Mouse (Mus musculus): Measurements from ENCODE around the gene Exosc7.

Gene Exosc7

GRCm38 (mm10) chr9:123112805-123113521 lies at the start of gene Exosc7, which contains the start of gene Zdhhc3:
Exosc7 (plus strand) TSS chr9:123113215.
Zdhhc3 (minus strand) TSS chr9:123113205.
- peak; percentile 84 to 94 for DNase-seq (ENCODE audit: low spot score in 2 of 2)

GRCm38 (mm10) chr9:123079149-123079548 lies 33.9 kb upstream of the Exosc7 start:
- DNase-seq (ENCODE audit: low spot score in 2 of 2) = no peak

DNA sequence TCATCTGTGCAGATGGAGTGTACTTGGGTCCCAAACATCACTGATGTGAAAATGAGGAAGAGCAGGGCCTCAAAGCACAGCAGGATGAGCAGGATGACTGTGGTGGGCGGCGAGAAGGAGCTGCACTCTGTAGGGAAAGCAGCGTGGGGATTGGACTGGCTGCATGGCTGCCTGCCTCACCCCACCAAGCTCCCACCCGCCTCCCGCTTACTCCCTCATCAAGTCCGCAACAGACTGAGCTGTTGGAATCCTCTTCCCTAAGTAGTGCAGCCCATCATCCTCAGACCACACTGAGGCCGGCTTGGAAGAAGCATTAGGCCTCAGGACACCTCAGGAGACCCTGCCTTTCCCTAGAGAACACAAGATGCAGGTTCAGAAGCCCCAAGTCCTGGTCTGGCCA lies 32.7 kb upstream of the Exosc7 start:
- DNase-seq (ENCODE audit: low spot score in 2 of 2) = no peak

- DNase-seq (ENCODE audit: low spot score in 2 of 2) = no peak
Observed at GRCm38 (mm10) chr9:123080796-123081195, 32.2 kb upstream of the Exosc7 start.

GRCm38 (mm10) chr9:123085373-123085772 lies 27.6 kb upstream of the Exosc7 start:
- no peak for DNase-seq (ENCODE audit: low spot score in 2 of 2)

DNA sequence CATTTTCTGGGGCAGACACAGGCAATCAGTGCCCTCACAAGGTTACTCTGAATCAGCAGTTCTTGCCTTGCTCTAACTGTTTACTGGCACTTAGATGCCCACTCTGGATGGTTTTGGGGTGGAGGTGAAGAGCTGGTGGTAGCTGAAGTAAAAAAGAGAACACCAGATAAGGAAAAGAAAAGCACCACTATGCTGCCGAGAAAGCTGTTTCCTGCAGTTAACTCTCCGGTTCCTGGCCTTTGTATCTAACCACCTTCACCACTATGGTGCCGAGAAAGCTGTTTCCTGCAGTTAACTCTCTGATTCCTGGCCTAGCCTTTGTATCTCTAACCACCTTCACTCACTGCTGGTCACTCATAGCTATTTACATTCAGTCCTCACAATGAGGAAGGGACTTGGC lies 25.5 kb upstream of the Exosc7 start:
- DNase-seq (ENCODE audit: low spot score in 2 of 2) = no peak

GRCm38 (mm10) chr9:123090844-123091243 lies 22.2 kb upstream of the Exosc7 start:
- DNase-seq (ENCODE audit: low spot score in 2 of 2) = no peak

DNA sequence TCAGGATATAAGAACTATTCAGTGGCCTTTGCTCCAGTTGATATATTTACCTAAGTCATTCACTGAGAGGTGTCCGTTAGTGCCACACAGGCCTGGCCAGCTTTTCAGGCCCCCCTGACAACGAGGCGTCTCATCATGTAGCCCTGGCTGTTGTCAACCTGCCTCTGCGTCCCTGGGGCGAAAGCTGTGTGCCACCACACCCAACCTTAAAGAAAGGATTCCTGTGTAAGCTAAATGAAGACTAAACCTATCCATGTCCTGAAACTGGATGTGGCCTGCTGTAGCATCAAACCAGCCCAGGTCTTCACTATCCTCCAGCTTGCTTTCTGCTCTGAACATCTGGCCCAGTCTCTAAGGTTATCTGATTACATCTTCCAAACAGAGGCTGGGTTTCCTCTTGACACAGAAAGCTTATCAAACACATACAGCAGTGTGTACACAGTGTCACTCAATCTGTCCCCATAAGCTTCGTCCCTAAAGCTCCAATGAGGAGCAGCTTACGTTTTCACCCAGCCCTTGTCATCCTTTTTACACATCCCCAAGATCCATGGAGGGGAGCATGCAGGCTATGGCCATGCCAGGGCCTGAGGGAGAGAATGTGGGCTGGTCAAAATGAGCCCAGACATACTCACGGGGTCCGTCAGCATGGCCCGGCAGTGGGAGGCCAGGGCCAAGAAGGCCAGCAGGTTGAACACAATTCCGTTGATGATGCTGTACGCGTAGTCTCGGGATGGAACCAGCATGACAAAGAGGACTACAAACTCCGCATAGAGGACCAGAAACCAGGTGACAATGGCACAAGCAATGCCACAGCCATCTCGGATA lies 13.2 kb upstream of the Exosc7 start:
- DNase-seq (ENCODE audit: low spot score in 2 of 2) = no peak

- DNase-seq (ENCODE audit: low spot score in 2 of 2) = no peak
Observed at GRCm38 (mm10) chr9:123103425-123103824, 9.6 kb upstream of the Exosc7 start.

DNA sequence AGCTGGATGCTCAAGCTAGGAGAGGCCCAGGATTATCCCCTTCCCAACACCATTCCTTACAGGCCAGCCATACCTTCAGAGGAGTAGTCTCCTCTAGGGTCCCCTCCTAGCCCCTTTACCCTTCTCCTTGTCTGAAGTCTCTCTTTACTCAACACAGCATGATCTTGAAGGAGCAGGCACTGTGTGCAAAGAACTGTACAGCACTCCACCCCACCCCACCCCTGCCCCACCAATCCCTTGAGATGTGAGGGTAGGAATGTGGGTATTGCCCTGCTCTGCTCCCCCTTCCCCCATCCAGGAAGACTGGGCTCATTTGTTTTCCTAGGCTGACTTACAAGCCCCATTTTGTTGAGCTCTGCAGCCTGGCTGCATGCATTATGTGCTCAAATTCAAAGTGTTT lies 8.7 kb upstream of the Exosc7 start:
- no peak for DNase-seq (ENCODE audit: low spot score in 2 of 2)

DNA sequence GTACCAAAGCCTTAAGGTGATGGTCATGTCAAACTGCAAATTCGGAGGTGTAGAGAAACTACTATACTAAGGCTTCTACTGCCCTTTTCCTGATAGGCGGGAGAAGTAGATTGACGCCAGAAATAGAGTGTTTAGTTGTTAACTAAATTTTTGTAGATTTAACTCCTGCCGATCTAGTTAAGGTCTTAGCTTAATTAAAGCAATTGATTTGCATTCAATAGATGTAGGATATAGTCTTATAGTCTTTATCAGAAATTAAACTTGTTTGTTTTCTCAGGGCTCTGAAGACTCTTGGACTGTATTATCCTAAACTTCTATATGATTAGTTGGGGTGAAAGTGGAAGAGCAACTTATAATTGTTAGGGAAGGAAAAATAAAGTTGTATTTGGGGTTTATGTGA lies 5.8 kb upstream of the Exosc7 start:
- no peak for DNase-seq (ENCODE audit: low spot score in 2 of 2)

- DNase-seq (ENCODE audit: low spot score in 2 of 2) = no peak
Observed at GRCm38 (mm10) chr9:123109188-123109587, 3.8 kb upstream of the Exosc7 start.

GRCm38 (mm10) chr9:123111751-123112221 lies 1.2 kb upstream of the Exosc7 start:
- no peak for DNase-seq (ENCODE audit: low spot score in 2 of 2)

- no peak for DNase-seq (ENCODE audit: low spot score in 2 of 2)
Observed at GRCm38 (mm10) chr9:123113931-123114330, 916 bp downstream of the Exosc7 start.

DNA sequence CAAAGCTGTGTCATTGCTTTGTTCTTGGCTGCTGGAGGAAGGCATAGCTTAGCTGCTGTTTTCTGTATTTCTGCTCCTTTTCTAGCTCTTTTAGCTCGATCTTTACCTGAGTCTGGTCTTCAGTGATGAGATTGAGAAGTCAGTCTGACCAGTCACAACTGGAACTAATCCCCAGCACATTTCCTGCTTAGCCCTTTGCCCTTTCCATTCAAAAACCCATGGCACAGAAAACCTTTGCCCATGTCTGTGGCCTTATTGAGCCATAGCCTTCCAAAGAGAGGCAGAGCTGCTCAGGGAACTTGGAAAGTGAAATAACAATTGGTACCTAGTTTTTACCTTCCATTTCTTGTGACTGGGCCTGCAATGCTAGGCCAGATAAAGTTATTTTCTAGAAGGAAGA lies 2.6 kb downstream of the Exosc7 start:
- no peak for DNase-seq (ENCODE audit: low spot score in 2 of 2)

GRCm38 (mm10) chr9:123123017-123123416 lies 10.0 kb downstream of the Exosc7 start:
- no peak for DNase-seq (ENCODE audit: low spot score in 2 of 2)

GRCm38 (mm10) chr9:123123571-123124412 lies 10.8 kb downstream of the Exosc7 start:
- DNase-seq (ENCODE audit: low spot score in 2 of 2) = no peak

DNA sequence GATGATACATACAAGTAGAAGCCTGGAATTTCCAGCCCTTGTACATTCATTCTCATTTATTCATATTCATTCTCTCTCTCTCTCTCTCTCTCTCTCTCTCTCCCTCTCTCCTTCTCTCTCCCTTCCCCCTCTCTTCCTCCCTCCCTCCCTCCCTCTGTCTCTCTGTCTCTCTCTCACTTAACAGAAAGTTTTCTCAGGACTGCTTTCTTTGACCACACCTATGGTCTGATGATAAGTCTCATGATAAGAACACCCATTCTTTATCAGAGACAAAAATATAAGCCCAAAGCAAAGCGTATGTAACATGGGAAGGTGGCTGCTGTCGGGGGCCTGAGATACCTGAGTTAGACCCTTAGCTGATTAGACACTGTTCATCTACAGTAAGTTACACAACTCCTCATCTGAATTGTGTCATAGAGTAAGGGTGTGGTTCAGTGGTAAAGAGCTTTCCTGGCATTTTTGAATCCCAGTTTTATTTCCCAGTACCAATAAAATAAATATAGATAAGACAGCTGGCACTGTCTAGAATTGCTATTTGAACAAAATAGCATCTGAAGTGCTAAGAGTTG lies 11.5 kb downstream of the Exosc7 start:
- DNase-seq (ENCODE audit: low spot score in 2 of 2) = no peak

DNA sequence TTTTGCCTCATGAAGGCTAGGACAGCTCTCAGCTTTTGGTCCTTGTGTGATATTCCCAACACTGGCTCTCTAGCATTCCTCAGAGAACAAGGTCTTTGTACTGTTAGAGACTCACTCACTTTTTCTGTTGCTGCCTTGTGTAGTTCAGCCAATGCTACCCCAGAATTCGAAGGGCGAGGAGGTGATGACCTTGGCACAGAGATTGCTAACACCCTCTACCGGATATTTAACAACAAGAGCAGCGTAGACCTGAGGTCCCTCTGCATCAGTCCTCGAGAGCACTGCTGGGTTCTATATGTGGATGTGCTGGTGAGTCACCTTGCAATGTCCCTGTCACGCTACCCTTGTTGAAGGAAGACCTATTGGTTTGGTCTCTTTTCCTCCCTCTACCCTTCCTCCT lies 14.6 kb downstream of the Exosc7 start:
- DNase-seq (ENCODE audit: low spot score in 2 of 2) = no peak

DNA sequence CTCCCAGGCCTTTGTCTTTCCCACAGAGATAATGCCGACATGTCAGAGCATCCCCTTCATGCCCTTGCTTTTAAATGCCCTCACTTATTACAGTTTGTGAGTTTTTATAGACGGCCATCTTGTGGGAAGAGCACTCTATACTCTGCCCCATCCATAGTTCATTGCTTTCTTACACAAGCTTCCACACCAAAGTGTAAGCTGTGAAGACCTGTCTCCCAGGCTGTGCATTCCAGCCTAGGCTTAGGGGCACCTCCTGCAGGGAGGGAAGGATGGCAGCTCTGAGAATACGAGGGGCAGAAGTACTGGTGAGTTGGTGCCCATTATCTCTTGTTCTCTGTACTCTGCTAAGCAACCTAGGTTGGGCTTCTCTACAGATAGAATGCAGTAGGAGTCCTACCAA lies 20.0 kb downstream of the Exosc7 start:
- no peak for DNase-seq (ENCODE audit: low spot score in 2 of 2)

- DNase-seq (ENCODE audit: low spot score in 2 of 2) = no peak
Observed at GRCm38 (mm10) chr9:123136953-123137682, 24.1 kb downstream of the Exosc7 start.

Measured in spleen, postnatal 4 days (tissue).